Mouse (Mus musculus): ENCODE measurements at regions not wholly inside any gene's neighbourhood (a gene's known extent, or its start where the extent isn't known, plus 50 kb on each side); places are given as distances from the start of the nearest gene placed in this dataset.

GRCm38 (mm10) chr8:36376579-36377350 lies 611.2 kb downstream of the Gm19410 start:
- DNase-seq (ENCODE audit: low spot score): no peak
- whole genome bisulfite sequencing: 76% methylated on average over 5 of the region's 5 CpGs
- Histone ChIP-seq H3K4me3 (no peak overlapping the region), H3K27ac (no peak overlapping the region), H3K27me3 (ENCODE audit: insufficient read depth, poor library complexity, severe bottlenecking) (no peaks in the 10 kb centered on the region), H3K4me1 (replicated peaks) (0 out of 2 replicates have a peak, but pooled peaks cover 3% of the 10 kb centered on the region), H3K36me3 (no peaks in the 10 kb centered on the region), H3K9me3 (no peaks in the 10 kb centered on the region)

DNA sequence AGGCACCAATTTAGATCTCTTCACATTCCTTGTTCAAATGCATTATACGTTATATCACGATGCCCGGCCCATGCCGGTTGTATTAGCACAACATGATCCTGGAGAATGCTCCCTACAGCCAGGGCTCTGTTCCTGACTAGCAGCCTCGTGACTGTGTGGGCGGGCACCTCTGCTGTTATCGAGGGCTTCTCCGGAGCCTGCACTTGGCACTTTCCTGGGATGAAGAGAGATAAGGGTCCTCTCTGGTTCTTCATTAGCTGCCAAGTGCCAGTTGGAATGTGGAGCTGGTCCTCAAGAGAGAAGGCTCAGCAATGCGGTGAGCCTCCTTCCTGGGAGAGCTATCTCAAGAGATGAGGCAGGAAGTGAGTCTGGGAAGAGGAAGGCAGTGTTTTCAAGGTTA lies 598.9 kb upstream of the AI429214 start:
- 85% methylated on average over 9 of the region's 9 CpGs for WGBS
- Histone ChIP-seq H3K36me3 (no peaks in the 10 kb centered on the region), H3K9me3 (no peaks in the 10 kb centered on the region)

DNA sequence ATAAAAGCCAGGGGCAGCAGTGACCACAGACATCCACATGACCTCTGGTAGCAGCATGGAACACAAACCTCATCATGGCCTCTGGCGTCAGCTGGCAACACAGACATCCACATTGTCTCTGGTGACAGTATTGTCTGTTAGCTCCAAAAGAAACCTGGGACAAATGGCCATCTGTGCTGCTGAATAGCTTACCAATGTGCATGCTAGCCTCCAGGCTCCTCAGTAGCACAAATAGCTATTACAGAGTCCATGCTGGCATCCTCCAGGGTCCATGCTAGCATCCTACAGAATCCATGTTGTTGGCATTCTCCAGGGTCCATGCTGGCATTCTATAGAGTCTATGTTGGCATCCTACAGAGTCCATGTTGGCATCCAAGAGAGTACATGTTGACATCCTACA lies 596.9 kb upstream of the AI429214 start:
- H3K36me3 ChIP-seq: no peaks in the 10 kb centered on the region
- no peaks in the 10 kb centered on the region for H3K27me3 ChIP-seq (ENCODE audit: insufficient read depth, poor library complexity, severe bottlenecking)
- no peaks in the 10 kb centered on the region for H3K4me1 ChIP-seq (replicated peaks)
- H3K27ac ChIP-seq: no peak overlapping the region
- WGBS: 73% methylated on average over 1 of the region's 1 CpGs
- no peak overlapping the region for H3K4me3 ChIP-seq
- H3K9me3 ChIP-seq: no peaks in the 10 kb centered on the region
- no peak for DNase-seq (ENCODE audit: low spot score)

More for the DNA sequence above, 598.9 kb upstream of the AI429214 start:
- no peak overlapping the region for H3K4me3 ChIP-seq
- no peaks in the 10 kb centered on the region for H3K27me3 ChIP-seq (ENCODE audit: insufficient read depth, poor library complexity, severe bottlenecking)
- H3K27ac ChIP-seq: no peak overlapping the region
- H3K4me1 ChIP-seq (replicated peaks): no peaks in the 10 kb centered on the region
- DNase-seq (ENCODE audit: low spot score): no peak

GRCm38 (mm10) chr8:36406706-36407105 lies 586.7 kb upstream of the AI429214 start:
- Histone ChIP-seq H3K9me3 (0 out of 2 replicates have a peak, but pooled peaks cover 2% of the 10 kb centered on the region), H3K36me3 (no peaks in the 10 kb centered on the region), H3K27ac (no peak overlapping the region), H3K4me1 (replicated peaks) (no peaks in the 10 kb centered on the region), H3K4me3 (no peak overlapping the region), H3K27me3 (ENCODE audit: insufficient read depth, poor library complexity, severe bottlenecking) (no peaks in the 10 kb centered on the region)
- WGBS: 88% methylated on average over 2 of the region's 2 CpGs
- no peak for DNase-seq (ENCODE audit: low spot score)
